Mouse (Mus musculus) forebrain, postnatal 0 days (tissue): ENCODE measurements around the gene Vmn2r83. TPM values are rescaled to one million over a fixed set of nuclear protein-coding genes. Genes with fewer than 3 reads are reported as not detected.
"Not testable (repeated sequence)": the region's sequence is repeated elsewhere in the genome, so short reads cannot be mapped to it uniquely, and the experiment has no call there.

Experiments used
- ATAC-seq: fragments of 200-750 bp; cut with Nextera tagmentation; 2 replicates; pipeline ENCODE4 v1.8.0; 2017; ENCODE audit warnings: mild to moderate bottlenecking, moderate library complexity
- DNase-seq: peaks from one replicate; pipeline ENCODE4 v3.0.0-alpha.2; 2015
- H3K27ac ChIP-seq: fragments of 300-500 bp; sonication (generic); 2 replicates; pipeline ENCODE4 v1.5.1; 2014; ENCODE audit warnings: low read depth, mild to moderate bottlenecking, antibody characterized with exemption, low read length, moderate library complexity, mixed read lengths
- H3K27me3 ChIP-seq: fragments of 300-500 bp; sonication (generic); 2 replicates; pipeline ENCODE4 v1.6.1; 2014; ENCODE audit warnings: mild to moderate bottlenecking, low read length, mixed read lengths; ENCODE audit not compliant: insufficient read depth
- H3K36me3 ChIP-seq: fragments of 300-500 bp; sonication (generic); 2 replicates; pipeline ENCODE4 v1.6.1; 2014; ENCODE audit warnings: mild to moderate bottlenecking, moderate library complexity; ENCODE audit not compliant: insufficient read depth
- H3K4me1 ChIP-seq: fragments of 300-500 bp; sonication (generic); 2 replicates; pipeline ENCODE4 v1.6.1; 2014; ENCODE audit warnings: antibody characterized with exemption; ENCODE audit not compliant: insufficient read depth
- H3K4me2 ChIP-seq: fragments of 300-500 bp; sonication (generic); 2 replicates; pipeline ENCODE4 v1.6.1; 2014; ENCODE audit warnings: low read depth, mild to moderate bottlenecking, moderate library complexity
- H3K4me3 ChIP-seq: fragments of 300-500 bp; sonication (generic); 2 replicates; pipeline ENCODE4 v1.5.1; 2014; ENCODE audit warnings: low read depth, low read length, mixed read lengths
- H3K9ac ChIP-seq: fragments of 300-500 bp; sonication (generic); 2 replicates; pipeline ENCODE4 v1.6.1; 2014; ENCODE audit warnings: mild to moderate bottlenecking
- H3K9me3 ChIP-seq: fragments of 300-500 bp; sonication (generic); 2 replicates; pipeline ENCODE4 v1.6.1; 2016; ENCODE audit warnings: low read length
- CTCF ChIP-seq: sonication (generic); IDR thresholded peaks from 2 replicates; pipeline ENCODE4 v1.5.1; 2016; ENCODE audit warnings: antibody characterized with exemption, control low read depth, low read depth
- WGBS: fragments of 180-500 bp; shearing (Covaris S2); extraction: QIAGEN DNeasy Blood & Tissue Kit; methylation state at CpG from one replicate; pipeline ENCODE4 v1.1.7; 2014; 5-methylcytosine and 5-hydroxymethylcytosine counted together
- polyA plus RNA-seq: library from polyadenylated mRNA; unstranded; fragments of >200 nt; fragmentation: Nextera tagmentation; extraction: Ambion mirVana; gene quantifications from 2 replicates; pipeline ENCODE4 v1.2.1, GENCODE M21; 2015
- total RNA-seq: library from RNA; depleted of rRNA; stranded (reverse); fragments of >200 nt; gene quantifications from 2 replicates; pipeline ENCODE4 v1.2.3, GENCODE M21; 2014; rRNA removed

Vmn2r83 gene
- not detected in 2 replicates for total RNA-seq
- not detected in 2 replicates for polyA plus RNA-seq

DNA sequence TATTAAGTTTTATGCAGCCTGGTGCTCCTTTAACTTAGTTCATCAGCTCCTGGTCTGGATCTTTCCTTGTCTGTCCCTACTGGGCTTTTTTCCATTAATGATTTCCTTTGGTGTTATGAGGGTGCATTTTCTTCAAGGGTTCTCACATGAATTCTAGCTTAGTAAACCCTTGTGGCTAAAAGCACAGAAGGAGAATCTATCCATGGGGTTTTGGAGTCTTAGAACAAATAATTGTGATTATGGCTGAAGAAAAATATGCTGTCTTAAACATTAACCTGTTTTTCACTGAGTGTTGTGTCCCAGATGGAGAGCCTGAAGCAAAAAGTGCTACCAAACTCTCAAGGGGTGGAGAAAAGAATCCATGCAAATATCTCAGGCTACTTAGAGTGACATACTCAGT lies at the start of gene Vmn2r83:
TSS of gene Vmn2r83 (plus strand) at position 301 of the 400 bp plus-strand sequence.
- Histone ChIP-seq H3K4me1 (no peaks in the 10 kb centered on the region), H3K36me3 (no peaks in the 10 kb centered on the region), H3K27me3 (no peaks in the 10 kb centered on the region), H3K4me2 (no peak within 1 kb of the TSS), H3K27ac (no peak within 1 kb of the TSS), H3K4me3 (no peak within 1 kb of the TSS), H3K9me3 (no peaks in the 10 kb centered on the region), H3K9ac (no peak within 1 kb of the TSS)
- no peak for DNase-seq
- no peak for ATAC-seq
- TF ChIP-seq CTCF, result no peak

DNA sequence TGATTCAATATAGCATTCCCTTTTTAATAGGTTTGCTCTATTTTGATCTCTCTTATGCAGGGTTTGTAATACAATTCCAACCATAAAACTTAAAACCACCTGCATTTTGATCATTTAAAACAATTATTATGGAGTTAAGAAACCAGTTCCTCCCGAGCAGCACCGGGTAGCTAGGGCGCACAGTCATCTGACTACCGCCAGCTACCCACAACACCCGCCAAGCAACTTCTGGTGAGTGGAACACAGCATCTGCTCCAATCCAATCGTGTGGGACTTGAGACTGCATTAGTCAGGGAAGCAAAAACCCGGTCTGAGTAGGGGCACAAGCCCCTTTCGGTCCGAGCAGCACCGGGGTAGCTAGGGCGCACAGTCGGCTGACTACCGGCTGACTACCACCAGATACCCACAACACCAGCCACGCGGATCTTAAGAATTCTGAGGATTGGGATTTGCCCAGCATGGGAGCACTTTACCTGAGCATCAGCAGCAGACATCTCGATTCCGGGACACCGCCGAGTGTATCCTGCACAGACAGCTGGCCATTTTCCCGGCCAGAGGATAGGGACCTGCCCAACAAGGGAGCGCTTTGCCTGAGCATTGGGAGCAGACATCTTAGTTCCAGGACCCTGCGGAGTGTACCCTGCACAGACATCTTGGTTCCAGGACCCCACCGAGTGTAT lies 33.2 kb upstream of the Vmn2r83 start:
- not testable (repeated sequence) for H3K27me3 ChIP-seq, H3K9me3 ChIP-seq, H3K4me3 ChIP-seq, ATAC-seq, H3K27ac ChIP-seq, H3K9ac ChIP-seq, H3K36me3 ChIP-seq, DNase-seq, H3K4me2 ChIP-seq, H3K4me1 ChIP-seq
- WGBS, result 90% methylated on average over 23 of the region's 23 CpGs

DNA sequence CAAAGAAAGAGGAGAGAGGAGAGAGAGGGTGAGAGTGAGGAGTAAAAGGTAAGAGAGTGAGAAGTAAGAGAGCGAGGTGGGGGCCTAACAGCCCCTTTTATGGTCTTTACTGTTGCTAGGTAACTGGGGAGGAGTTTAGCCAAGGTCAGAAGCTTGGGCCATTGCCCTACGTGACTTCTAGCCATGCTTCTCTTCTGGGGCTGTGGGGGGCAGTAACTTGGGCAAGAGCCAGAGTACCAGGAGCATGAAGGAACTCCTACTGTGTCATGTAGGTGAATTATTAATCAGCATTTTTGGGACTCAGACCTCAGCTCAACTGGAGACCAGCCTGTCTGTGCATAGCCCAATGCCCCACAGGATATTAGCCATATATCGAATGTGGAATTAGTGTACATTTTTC lies 27.4 kb downstream of the Vmn2r83 start:
- Histone ChIP-seq H3K9me3 (no peaks in the 10 kb centered on the region), H3K27me3 (no peaks in the 10 kb centered on the region), H3K36me3 (no peaks in the 10 kb centered on the region), H3K27ac (no peak overlapping the region), H3K4me3 (no peak overlapping the region), H3K4me2 (no peak overlapping the region), H3K9ac (no peak overlapping the region), H3K4me1 (no peaks in the 10 kb centered on the region)
- TF ChIP-seq CTCF, result no peak
- WGBS, result 67% methylated on average over 3 of the region's 3 CpGs
- ATAC-seq (no peak), DNase-seq (no peak)

DNA sequence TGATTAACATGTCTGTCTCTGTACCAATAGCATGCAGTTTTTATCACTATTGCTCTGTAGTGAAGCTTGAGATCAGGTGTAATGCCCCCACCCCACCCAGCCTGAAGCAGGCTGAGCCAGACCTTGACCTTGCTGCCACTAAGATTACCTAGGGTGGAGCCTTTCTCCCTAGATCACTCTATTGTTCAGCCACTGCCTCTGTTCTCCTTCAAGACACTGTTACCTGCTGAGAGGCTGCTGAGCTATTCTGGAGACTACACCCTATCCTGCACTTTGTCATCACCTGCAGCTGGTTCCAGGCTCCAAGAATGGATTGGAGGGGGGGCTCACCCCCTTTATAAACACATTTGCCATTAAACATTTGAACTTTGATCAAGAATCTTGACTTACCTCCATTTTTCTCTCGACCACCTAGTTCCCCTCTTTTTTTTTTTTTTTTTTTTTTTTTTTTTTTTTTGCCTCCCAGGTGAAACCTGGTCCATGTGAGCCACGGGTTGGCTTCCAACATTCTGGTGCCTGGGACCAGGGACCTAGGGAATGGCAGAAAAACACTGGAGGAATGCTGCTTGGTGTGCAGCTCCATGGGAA lies 28.3 kb downstream of the Vmn2r83 start:
- DNase-seq, result no peak

DNA sequence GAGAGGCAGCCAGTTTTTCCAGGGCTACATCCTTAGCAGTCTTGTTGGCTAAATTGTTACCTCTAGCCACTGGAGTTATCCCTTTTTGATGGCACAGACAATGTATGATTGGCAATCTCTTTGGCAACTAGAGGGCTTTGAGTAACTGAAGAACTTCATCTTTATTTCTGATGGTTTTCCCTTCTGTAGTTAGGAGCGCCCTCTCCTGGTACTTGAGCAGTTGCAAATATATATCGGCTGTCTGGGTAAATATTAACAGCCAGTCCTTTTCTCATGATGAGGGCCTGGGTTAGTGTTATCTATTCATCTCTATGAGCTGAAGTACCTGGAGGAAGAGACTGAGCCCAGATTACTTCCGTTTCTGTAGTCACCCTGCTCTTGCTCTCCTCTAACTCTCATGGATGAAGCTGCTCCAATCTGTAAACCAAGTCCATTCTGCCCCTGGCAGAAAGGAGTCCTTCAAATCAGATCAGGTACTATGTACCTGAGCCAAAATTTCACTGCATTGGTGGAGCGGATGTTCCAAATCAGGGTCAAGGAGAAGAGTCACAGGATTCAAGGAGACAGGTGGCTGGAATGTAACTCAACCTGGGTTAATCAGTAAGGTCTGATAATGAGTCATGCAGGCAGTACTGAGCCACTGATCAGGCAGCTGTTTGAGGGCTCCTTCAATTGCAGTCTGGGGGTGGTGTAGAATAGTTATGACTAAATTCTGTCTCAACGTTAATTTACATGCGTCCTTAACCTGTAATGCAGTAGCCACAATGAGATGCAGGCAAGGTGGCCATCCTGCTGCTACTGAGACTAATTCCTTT lies 34.5 kb downstream of the Vmn2r83 start:
- Histone ChIP-seq H3K27me3 (no peaks in the 10 kb centered on the region), H3K27ac (no peak overlapping the region), H3K4me2 (no peak overlapping the region), H3K9ac (no peak overlapping the region), H3K4me1 (no peaks in the 10 kb centered on the region), H3K9me3 (no peaks in the 10 kb centered on the region), H3K4me3 (no peak overlapping the region), H3K36me3 (no peaks in the 10 kb centered on the region)
- ATAC-seq (no peak), DNase-seq (peak; percentile 7)
- 68% methylated on average over 6 of the region's 6 CpGs for WGBS
- no peak for TF ChIP-seq CTCF

More for the DNA sequence above, 28.3 kb downstream of the Vmn2r83 start:
- Histone ChIP-seq H3K4me3 (no peak overlapping the region), H3K4me1 (no peaks in the 10 kb centered on the region), H3K27ac (no peak overlapping the region), H3K4me2 (no peak overlapping the region), H3K9ac (no peak overlapping the region), H3K9me3 (no peaks in the 10 kb centered on the region), H3K27me3 (no peaks in the 10 kb centered on the region), H3K36me3 (no peaks in the 10 kb centered on the region)
- 50% methylated on average over 2 of the region's 2 CpGs for WGBS
- TF ChIP-seq CTCF, result no peak
- ATAC-seq, result no peak

DNA sequence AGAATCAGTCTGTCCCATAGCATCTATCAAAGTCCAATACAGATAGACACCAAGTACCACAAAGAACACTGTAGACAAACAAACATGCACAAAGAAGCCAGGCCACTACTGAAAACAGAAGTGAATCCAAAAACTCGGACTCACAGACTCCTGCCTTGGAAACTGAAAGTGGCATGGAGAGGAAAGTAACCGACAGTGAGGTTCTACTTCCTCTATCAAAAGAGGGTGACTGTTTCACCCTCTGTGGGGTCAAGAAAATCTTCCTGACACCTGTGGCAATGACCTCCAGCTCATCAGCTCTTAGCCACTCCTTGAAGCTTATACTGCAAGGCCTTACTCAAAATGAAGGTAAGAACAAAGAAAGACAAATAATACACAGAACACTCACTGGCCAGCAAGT lies 38.2 kb downstream of the Vmn2r83 start:
- Histone ChIP-seq H3K4me2 (no peak overlapping the region), H3K9ac (no peak overlapping the region), H3K9me3 (no peaks in the 10 kb centered on the region), H3K4me3 (no peak overlapping the region), H3K27me3 (no peaks in the 10 kb centered on the region), H3K27ac (no peak overlapping the region), H3K4me1 (no peaks in the 10 kb centered on the region), H3K36me3 (no peaks in the 10 kb centered on the region)
- no peak for TF ChIP-seq CTCF
- no peak for ATAC-seq
- WGBS, result 85% methylated on average over 2 of the region's 2 CpGs
- DNase-seq, result no peak

DNA sequence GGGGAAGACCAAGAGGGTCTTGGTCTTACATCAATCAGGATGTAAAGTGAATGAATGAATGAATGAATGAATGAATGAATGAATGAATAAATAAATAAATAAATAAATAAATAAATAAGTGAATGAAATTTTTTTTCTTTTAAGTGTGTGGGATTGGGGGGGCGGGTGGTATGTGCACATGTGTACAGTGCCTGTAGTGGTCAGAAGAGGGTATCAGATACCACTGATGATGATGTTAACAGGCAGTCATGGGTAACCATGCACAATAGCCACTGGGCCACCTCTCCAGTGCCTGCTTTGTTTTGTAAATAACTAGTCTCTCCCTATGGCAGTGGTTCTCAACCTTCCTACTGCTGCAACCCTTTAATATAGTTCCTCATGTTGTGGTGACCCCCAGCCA lies 55.9 kb downstream of the Vmn2r83 start:
- no peaks in the 10 kb centered on the region for H3K9me3 ChIP-seq
- H3K27me3 ChIP-seq, result no peaks in the 10 kb centered on the region
- H3K4me2 ChIP-seq, result no peak overlapping the region
- DNase-seq, result no peak
- no peak overlapping the region for H3K4me3 ChIP-seq
- whole genome bisulfite sequencing, result 81% methylated on average over 1 of the region's 1 CpGs
- H3K36me3 ChIP-seq, result no peaks in the 10 kb centered on the region
- ATAC-seq, result no peak
- no peak overlapping the region for H3K27ac ChIP-seq
- no peaks in the 10 kb centered on the region for H3K4me1 ChIP-seq
- no peak for TF ChIP-seq CTCF
- H3K9ac ChIP-seq, result no peak overlapping the region
